Comparison of ENCODE assay signal across 7 mouse cellular contexts in genomic region chr14:18270529-18271441, GRCm38 (mm10). TPM values are rescaled to one million over a fixed set of nuclear protein-coding genes. Genes with fewer than 3 reads are reported as not detected.
DNase-seq lines count a peak whose midpoint lies in the region; ATAC-seq lines count a peak whose summit lies in the region.

Gene Nkiras1, plus strand, starts transcription at chr14:18271136.
Gene Rpl15, minus strand, starts transcription at chr14:18271391.

- peaks cover 8% of the 10 kb centered on the region; the same call in 1 of the 2 replicates for H3K4me1 ChIP-seq in embryonic facial prominence, embryonic 12.5 days
- no peaks in the 10 kb centered on the region for H3K4me1 ChIP-seq in limb, embryonic 11.5 days (ENCODE audit: control insufficient read depth, insufficient read depth, low read length)
- H3K4me1 ChIP-seq in midbrain, embryonic 14.5 days (ENCODE audit: control insufficient read depth, insufficient read depth, low read length): peaks cover 12% of the 10 kb centered on the region

- no peaks in the 10 kb centered on the region for H3K9me3 ChIP-seq in embryonic facial prominence, embryonic 12.5 days
- H3K9me3 ChIP-seq in limb, embryonic 11.5 days (ENCODE audit: control insufficient read depth, low read length): no peaks in the 10 kb centered on the region
- no peaks in the 10 kb centered on the region for H3K9me3 ChIP-seq in midbrain, embryonic 14.5 days (ENCODE audit: control insufficient read depth, low read length)

- peak within 1 kb of the TSS; percentile 95 for H3K9ac ChIP-seq in embryonic facial prominence, embryonic 12.5 days
- H3K9ac ChIP-seq in limb, embryonic 11.5 days (ENCODE audit: low read length): peak within 1 kb of the TSS; percentile 99
- H3K9ac ChIP-seq in midbrain, embryonic 14.5 days (replicated peaks; ENCODE audit: low read length): peak within 1 kb of the TSS; percentile 95

- no peaks in the 10 kb centered on the region for H3K27me3 ChIP-seq in embryonic facial prominence, embryonic 12.5 days
- H3K27me3 ChIP-seq in limb, embryonic 11.5 days (ENCODE audit: control insufficient read depth, insufficient read depth, low read length): no peaks in the 10 kb centered on the region
- H3K27me3 ChIP-seq in midbrain, embryonic 14.5 days (ENCODE audit: control insufficient read depth, insufficient read depth, low read length): no peaks in the 10 kb centered on the region

- peak; percentile 97 for DNase-seq in adrenal gland, postnatal 25 days
- peak; percentile 100 for DNase-seq in heart, adult 11 months
- peak; percentile 99 for DNase-seq in kidney, adult 18-20 months
- peak; percentile 99 for DNase-seq in limb, embryonic 11.5 days (ENCODE audit: low spot score)
- DNase-seq in midbrain, embryonic 14.5 days: peak; percentile 99
- DNase-seq in spleen, adult 18-20 months: peak; percentile 94 to 95

- H3K27ac ChIP-seq in embryonic facial prominence, embryonic 12.5 days: peak within 1 kb of the TSS; percentile 84
- H3K27ac ChIP-seq in limb, embryonic 11.5 days (replicated peaks; ENCODE audit: low read depth, low read length): peak within 1 kb of the TSS; percentile 72
- peak within 1 kb of the TSS; percentile 87 for H3K27ac ChIP-seq in midbrain, embryonic 14.5 days (replicated peaks; ENCODE audit: low read depth, low read length)

- peak within 1 kb of the TSS; percentile 93 for H3K4me3 ChIP-seq in embryonic facial prominence, embryonic 12.5 days
- peak within 1 kb of the TSS; percentile 96 for H3K4me3 ChIP-seq in limb, embryonic 11.5 days (ENCODE audit: low read depth, low read length)
- peak within 1 kb of the TSS; percentile 83 for H3K4me3 ChIP-seq in midbrain, embryonic 14.5 days (replicated peaks; ENCODE audit: low read depth, low read length)

- WGBS in embryonic facial prominence, embryonic 12.5 days: under 1% methylated on average over 77 of the region's 78 CpGs
- under 1% methylated on average over 78 of the region's 78 CpGs for whole genome bisulfite sequencing in limb, embryonic 11.5 days
- WGBS in midbrain, embryonic 14.5 days: under 1% methylated on average over 77 of the region's 78 CpGs

- H3K4me2 ChIP-seq in embryonic facial prominence, embryonic 12.5 days (replicated peaks): peak within 1 kb of the TSS; percentile 66
- peak within 1 kb of the TSS; percentile 66 for H3K4me2 ChIP-seq in limb, embryonic 11.5 days (ENCODE audit: low read depth, severe bottlenecking)
- H3K4me2 ChIP-seq in midbrain, embryonic 14.5 days (ENCODE audit: low read length): peak within 1 kb of the TSS; percentile 71

- peak; percentile 100 for ATAC-seq in embryonic facial prominence, embryonic 12.5 days (ENCODE audit: insufficient number of reproducible peaks, insufficient read depth, low FRiP score, low TSS enrichment)
- ATAC-seq in limb, embryonic 11.5 days (ENCODE audit: insufficient number of reproducible peaks, low FRiP score, low TSS enrichment, low read depth): peak; percentile 99
- ATAC-seq in midbrain, embryonic 14.5 days (ENCODE audit: low FRiP score, low TSS enrichment): peak; percentile 99

- H3K36me3 ChIP-seq in embryonic facial prominence, embryonic 12.5 days: peaks cover 22% of the 10 kb centered on the region
- H3K36me3 ChIP-seq in limb, embryonic 11.5 days (ENCODE audit: control insufficient read depth, insufficient read depth, low read length): peaks cover 6% of the 10 kb centered on the region
- H3K36me3 ChIP-seq in midbrain, embryonic 14.5 days (ENCODE audit: control insufficient read depth, insufficient read depth, low read length): peaks cover 26% of the 10 kb centered on the region

RNA-seq across cellular contexts. Expression of gene Nkiras1, which starts in this region (rescaled TPM):
- 24.3 and 26.0 TPM in 2 replicates for total RNA-seq in adrenal gland, postnatal 25 days (2021)
- 17.4 and 21.5 TPM in 2 replicates for polyA plus RNA-seq in embryonic facial prominence, embryonic 12.5 days (2016; fragmentation: Nextera tagmentation; extraction: Ambion mirVana)
- polyA plus RNA-seq in limb, embryonic 11.5 days (2014; fragmentation: Nextera tagmentation; extraction: Ambion mirVana): 10.2 and 12.0 TPM in 2 replicates
- 38.0 and 54.5 TPM in 2 replicates for polyA plus RNA-seq in midbrain, embryonic 14.5 days (2014; fragmentation: Nextera tagmentation; extraction: Ambion mirVana)

RNA-seq across cellular contexts. Expression of gene Rpl15, which starts in this region (rescaled TPM):
- 574 and 813 TPM in 2 replicates for total RNA-seq in adrenal gland, postnatal 25 days (2021)
- polyA plus RNA-seq in embryonic facial prominence, embryonic 12.5 days (2016; fragmentation: Nextera tagmentation; extraction: Ambion mirVana): 390 and 444 TPM in 2 replicates
- polyA plus RNA-seq in limb, embryonic 11.5 days (2014; fragmentation: Nextera tagmentation; extraction: Ambion mirVana): 488 and 528 TPM in 2 replicates
- polyA plus RNA-seq in midbrain, embryonic 14.5 days (2014; fragmentation: Nextera tagmentation; extraction: Ambion mirVana): 350 and 371 TPM in 2 replicates

Comparison
In these comparisons a context has a peak if more than half of its experiments do, and no peak if none do; other contexts are left out.
1. Peak in every context shown above with its lines: DNase-seq, ATAC-seq, H3K4me3 ChIP-seq and H3K27ac ChIP-seq.